Mouse (Mus musculus): ENCODE results near the gene Rilp. TPM values are rescaled to one million over a fixed set of nuclear protein-coding genes. Genes with fewer than 3 reads are reported as not detected.

The Rilp gene
- total RNA-seq (2021), result 1 to 10 TPM; 1.9 to 2.3 TPM

- intact Hi-C loops (cut with DNase I), result loop anchor here (1.0 kb wide), 1 partner anchor 108 kb away; no protein-coding TSS in a partner anchor
- DNase-seq (ENCODE audit: low spot score in 2 of 2), result no peak
These were observed at the start of gene Rilp for GRCm38 (mm10) chr11:75509741-75510626. Gene Rilp, plus strand, starts transcription at chr11:75510094.

DNA sequence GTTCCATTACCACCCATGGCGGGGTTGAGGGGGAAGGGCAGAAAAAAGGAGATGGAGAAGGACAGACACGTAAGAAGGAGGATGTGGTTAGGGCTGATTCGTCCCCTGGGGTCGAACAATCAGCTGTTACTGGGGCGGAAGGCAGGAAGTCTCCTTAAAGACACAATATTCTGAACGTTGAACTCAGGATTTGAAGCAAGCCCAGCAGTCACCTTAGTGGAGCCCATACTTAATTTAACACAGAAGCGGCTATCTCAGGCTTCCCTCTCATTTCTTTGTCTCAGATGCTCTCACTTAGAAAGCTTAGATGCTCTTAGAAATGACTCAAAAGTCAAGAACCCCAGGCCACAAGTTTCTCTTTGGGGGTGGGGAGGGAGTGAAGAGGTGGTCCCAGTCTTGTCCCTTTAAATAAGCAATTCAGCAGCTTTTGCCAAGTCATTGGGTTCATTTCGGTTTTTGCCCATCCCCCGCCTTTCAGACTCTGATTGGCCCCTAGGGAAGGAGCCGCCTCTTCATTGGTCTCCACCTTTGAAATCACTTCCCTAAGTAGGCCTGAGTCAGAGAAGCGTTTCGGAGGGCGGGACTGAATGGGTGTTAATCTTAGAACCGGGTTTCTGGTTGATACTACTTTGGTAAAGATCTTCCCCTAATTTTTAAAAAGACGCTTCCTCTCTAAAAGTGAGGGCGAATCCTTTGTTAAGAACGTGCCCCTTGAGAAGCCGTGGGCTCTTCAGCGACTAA, 49.6 kb upstream of the Rilp start:
- intact Hi-C loops (cut with DNase I), result loop anchor here (5.0 kb wide), 2 partner anchors 113 to 268 kb away; partner anchors contain the start of genes Dph1, Rpa1, Rtn4rl1 and Smyd4

DNA sequence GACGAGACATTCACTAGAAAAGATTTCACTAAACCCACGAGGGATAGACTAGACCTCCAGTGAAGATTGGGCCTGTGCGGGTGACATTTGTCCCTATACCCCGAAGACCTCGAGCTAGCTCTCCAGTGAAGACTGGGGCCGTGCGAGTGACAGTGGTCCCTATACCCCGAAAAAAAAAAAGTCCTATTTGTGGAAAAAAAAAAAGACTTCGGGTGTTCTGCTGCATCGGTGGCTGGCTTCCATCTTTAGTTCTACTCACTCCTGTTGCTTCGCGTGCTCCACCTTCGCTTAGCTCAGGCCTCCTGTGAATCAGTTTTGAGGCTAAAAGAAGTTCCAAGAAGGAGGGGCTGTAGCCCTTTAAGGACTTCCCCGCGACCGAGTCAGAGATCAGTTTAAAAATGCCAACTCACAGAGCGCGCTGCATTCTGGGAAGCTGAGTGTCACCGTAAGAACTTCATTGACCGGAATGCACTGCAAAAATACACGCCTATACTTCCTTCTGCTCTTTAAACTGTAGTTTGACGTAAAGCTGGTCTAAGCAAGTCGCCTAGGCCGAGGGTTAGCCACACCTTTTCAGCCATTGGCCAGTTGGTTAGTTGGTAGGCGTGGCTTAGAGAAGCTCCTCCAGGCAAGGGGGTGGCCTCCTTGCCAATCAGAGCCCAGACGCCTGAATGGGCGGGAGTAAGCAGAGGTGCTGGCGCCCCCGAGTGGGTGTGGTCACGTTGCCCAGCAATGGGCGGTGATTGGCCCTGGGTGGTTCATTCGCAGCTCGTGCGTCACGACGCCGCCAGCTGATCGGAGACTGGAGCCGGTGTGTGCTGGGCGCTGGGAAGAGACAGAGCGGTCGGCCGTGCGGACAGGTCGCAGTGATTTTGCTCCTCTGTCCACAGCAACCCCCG, 48.8 kb upstream of the Rilp start, which contains the start of gene Tlcd2:
Tlcd2 (plus strand) TSS at position 872 of the 899 bp plus-strand sequence.
- intact Hi-C loops (cut with DNase I), result loop anchor here (5.0 kb wide), 2 partner anchors 114 to 269 kb away; partner anchors contain the start of genes Dph1, Rpa1, Rtn4rl1 and Smyd4
- DNase-seq (ENCODE audit: low spot score in 2 of 2), result peak; percentile 99 to 100

More for the DNA sequence above, 49.6 kb upstream of the Rilp start:
- peak; percentile 85 to 90 for DNase-seq (ENCODE audit: low spot score in 2 of 2)

DNA sequence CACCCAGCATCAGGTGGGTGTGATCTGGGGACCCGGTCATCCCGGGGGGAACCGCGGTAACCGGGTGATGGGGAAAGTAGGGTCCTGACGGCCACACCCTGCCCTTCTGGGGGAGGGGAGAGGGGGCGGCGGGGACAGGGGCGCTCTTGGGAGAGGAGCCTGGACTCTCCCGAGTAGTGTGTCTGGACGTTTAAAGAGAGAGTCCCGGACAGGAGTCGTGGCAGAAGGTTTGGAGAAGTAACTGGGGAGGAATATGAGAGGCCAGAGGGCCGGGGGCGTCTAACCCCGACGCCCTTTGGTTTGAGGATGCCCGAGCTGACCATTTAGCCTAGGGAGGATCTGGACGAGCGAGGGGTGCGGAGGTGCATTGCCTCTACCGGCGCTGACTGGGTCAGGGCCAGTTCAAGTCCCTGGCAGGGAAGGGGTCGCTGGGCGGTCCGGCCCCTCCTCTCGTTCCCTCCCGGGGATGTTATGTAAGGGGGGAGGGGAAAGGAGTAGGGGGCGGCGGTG, 48.1 kb upstream of the Rilp start:
- intact Hi-C loops (cut with DNase I), result loop anchor here (5.0 kb wide), 2 partner anchors 114 to 269 kb away; partner anchors contain the start of genes Dph1, Rpa1, Rtn4rl1 and Smyd4
- no peak for DNase-seq (ENCODE audit: low spot score in 2 of 2)

GRCm38 (mm10) chr11:75462253-75462783, 47.6 kb upstream of the Rilp start:
- peak; percentile 35 to 37 for DNase-seq (ENCODE audit: low spot score in 2 of 2)
- intact Hi-C loops (cut with DNase I), result loop anchor here (5.0 kb wide), 2 partner anchors 115 to 270 kb away; partner anchors contain the start of genes Dph1, Rpa1, Rtn4rl1 and Smyd4

DNA sequence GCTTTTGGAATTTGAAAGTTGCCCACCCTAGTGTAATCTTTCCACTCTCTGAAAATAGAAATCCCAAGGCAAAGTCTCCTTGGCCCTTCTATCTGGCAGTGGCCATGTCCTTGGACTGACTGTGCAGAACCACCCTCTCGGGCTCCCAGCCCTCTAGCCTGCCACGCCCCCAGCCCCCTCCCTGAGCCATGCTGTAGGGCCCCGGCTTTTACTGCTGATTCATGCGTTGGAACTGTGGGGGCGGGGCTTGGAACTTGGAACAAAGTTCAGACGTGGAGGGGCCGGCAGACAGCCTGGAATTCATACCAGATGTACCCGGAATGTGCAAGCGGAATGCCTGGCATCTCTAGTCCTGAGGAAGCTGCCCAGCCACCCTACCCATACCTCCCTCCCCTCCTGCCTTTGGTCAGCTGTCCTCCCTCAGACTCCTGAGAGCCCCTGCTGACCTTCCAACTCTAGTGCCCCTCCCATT, 47.0 kb upstream of the Rilp start:
- intact Hi-C loops (cut with DNase I), result loop anchor here (5.0 kb wide), 2 partner anchors 116 to 271 kb away; partner anchors contain the start of genes Dph1, Rpa1, Rtn4rl1 and Smyd4
- DNase-seq (ENCODE audit: low spot score in 2 of 2), result peak; percentile 48 to 51

GRCm38 (mm10) chr11:75463624-75464023, 46.3 kb upstream of the Rilp start:
- intact Hi-C loops (cut with DNase I), result loop anchor here (5.0 kb wide), 2 partner anchors 116 to 271 kb away; partner anchors contain the start of genes Dph1, Rpa1, Rtn4rl1 and Smyd4
- DNase-seq (ENCODE audit: low spot score in 2 of 2), result no peak

- DNase-seq (ENCODE audit: low spot score in 2 of 2), result no peak
- intact Hi-C loops (cut with DNase I), result loop anchor here (5.0 kb wide), 2 partner anchors 117 to 272 kb away; partner anchors contain the start of genes Dph1, Rpa1, Rtn4rl1 and Smyd4
These were observed 45.5 kb upstream of the Rilp start for GRCm38 (mm10) chr11:75464417-75464816.

- intact Hi-C loops (cut with DNase I), result no loop called here
- no peak for DNase-seq (ENCODE audit: low spot score in 2 of 2)
These were observed 44.8 kb upstream of the Rilp start for GRCm38 (mm10) chr11:75465051-75465450.

- intact Hi-C loops (cut with DNase I), result no loop called here
- DNase-seq (ENCODE audit: low spot score in 2 of 2), result no peak
These were observed 43.0 kb upstream of the Rilp start for GRCm38 (mm10) chr11:75466731-75467505.

GRCm38 (mm10) chr11:75467512-75468215, 42.2 kb upstream of the Rilp start:
- intact Hi-C loops (cut with DNase I), result no loop called here
- DNase-seq (ENCODE audit: low spot score in 2 of 2), result peak in 1 of 2 experiments; percentile 15

- intact Hi-C loops (cut with DNase I), result no loop called here
- no peak for DNase-seq (ENCODE audit: low spot score in 2 of 2)
These were observed 41.5 kb upstream of the Rilp start for GRCm38 (mm10) chr11:75468410-75468809.

DNA sequence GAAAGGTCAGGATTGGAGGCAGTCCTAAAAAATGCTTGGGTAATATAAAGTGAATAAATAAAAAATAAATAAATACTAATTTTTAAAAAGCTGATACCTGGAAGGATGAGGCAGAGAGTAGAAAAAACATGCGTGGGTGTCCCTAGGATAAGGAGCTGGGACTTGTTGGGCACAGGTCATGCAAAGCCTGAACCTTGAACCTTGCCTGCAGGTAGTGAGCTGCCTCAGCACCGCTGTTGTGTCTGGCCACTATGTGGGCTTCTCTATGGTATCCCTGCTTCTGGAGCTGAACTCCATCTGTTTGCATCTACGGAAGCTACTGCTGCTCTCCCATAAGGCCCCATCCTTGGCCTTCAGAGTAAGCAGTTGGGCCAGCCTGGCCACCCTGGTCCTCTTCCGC, 40.6 kb upstream of the Rilp start:
- DNase-seq (ENCODE audit: low spot score in 2 of 2), result no peak
- intact Hi-C loops (cut with DNase I), result no loop called here

- DNase-seq (ENCODE audit: low spot score in 2 of 2), result no peak
- intact Hi-C loops (cut with DNase I), result no loop called here
These were observed 39.2 kb upstream of the Rilp start for GRCm38 (mm10) chr11:75470675-75471074.

GRCm38 (mm10) chr11:75472469-75473081, 37.3 kb upstream of the Rilp start:
- no peak for DNase-seq (ENCODE audit: low spot score in 2 of 2)
- intact Hi-C loops (cut with DNase I), result no loop called here

DNA sequence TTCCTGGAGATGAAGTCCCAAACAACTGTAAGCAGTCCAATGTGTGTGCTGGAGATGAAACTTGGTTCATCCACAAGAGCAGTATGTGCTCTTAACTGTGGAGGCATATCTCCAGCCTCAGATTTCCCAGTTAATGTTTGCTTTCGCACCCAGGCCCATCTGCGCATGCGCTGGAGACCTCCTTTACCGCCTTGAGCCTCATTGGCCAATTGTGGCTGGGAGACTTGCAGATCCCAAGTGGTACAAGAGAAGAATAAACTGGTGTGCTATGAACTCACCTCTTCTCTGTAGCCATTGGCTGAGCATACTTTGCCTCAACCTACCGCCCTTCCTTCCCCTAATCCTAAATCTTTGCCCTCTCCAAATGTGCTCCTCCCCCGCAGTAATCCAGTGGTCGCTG, 36.5 kb upstream of the Rilp start:
- DNase-seq (ENCODE audit: low spot score in 2 of 2), result no peak

More for the DNA sequence above, 36.5 kb upstream of the Rilp start:
- intact Hi-C loops (cut with DNase I), result no loop called here

All from left cerebral cortex, postnatal 36 days (tissue).